Mouse (Mus musculus) heart, postnatal 0 days (tissue): Measurements from ENCODE around the gene D6Wsu163e.

Source experiments
- CTCF ChIP-seq: IDR thresholded peaks from 2 replicates; pipeline ENCODE4 v1.5.1; 2016; ENCODE audit warnings: antibody characterized with exemption, control low read depth, low read depth
- EP300 ChIP-seq: IDR thresholded peaks from 2 replicates; pipeline ENCODE4 v1.6.1; 2016; ENCODE audit warnings: antibody characterized with exemption, low read depth

DNA sequence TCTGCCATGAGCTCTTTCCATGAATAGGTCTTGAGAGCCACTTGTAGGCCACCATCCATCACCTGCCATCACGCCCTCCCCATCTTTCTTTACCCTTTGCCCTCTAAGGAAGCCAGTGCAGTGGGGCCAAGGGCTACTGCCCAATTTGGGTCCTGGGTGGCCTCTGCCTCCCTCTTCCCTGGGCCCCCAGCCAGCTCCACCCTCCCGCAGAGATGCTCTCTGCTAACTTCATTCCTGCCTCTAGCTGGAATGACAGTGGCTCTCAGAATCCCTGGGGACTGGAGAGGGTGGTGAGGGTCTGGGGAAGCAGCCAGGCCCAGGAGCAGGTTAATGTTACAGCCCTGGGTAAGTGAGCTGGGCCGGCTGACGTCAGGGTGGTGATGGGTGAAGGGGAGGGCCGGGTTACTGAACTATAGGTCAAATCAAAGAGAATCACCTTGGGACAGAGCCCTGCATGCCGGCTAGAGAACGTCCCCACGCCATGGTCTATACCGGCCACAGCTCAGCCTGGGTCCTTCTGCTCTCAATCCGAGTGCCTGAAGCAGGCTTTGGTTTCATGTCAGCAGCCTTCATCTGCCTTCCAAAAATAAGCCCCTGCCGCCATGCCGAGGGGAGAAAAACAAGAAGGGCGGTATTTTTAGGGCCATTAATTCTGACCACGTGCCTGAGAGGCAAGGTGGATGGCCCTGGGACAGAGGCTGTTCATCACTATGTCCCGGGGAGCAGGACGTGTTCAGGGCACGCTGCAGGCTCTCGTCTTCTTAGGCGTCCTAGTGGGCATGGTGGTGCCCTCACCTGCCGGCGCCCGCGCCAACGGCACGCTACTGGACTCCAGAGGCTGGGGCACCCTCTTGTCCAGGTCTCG lies 75.4 kb downstream of the D6Wsu163e start, which contains the start of gene Fgf6:
- no peak for TF ChIP-seq CTCF
- TF ChIP-seq EP300 = no peak
